9 mouse cellular contexts compared by ENCODE assay signal in genomic region chr1:162037968-162038421, GRCm38 (mm10). TPM values are rescaled to one million over a fixed set of nuclear protein-coding genes. Genes with fewer than 3 reads are reported as not detected.
DNase-seq lines count a peak whose midpoint lies in the region; ATAC-seq and TF ChIP-seq lines count a peak whose summit lies in the region.
"Had no signal": no experiment of that assay in that cellular context is flagged by ENCODE, and none has a peak within 500 bp of the region (broad histone marks: within the 10 kb centered on the region; RNA-seq: fewer than 3 reads in every experiment).

No protein-coding gene starts in this region.

- no peak overlapping the region for H3K4me3 ChIP-seq in embryonic fibroblast, embryonic 13.5 days (ENCODE audit: insufficient read depth, low read length)
- no peak overlapping the region for H3K4me3 ChIP-seq in limb, embryonic 13.5 days
- no peak overlapping the region for H3K4me3 ChIP-seq in neural tube, embryonic 11.5 days (ENCODE audit: low read depth, low read length)
- H3K4me3 ChIP-seq: myocyte had no signal

- H3K4me1 ChIP-seq in embryonic fibroblast, embryonic 13.5 days (ENCODE audit: control insufficient read depth, insufficient read depth, low read length): peaks cover 22% of the 10 kb centered on the region
- peaks cover 66% of the 10 kb centered on the region for H3K4me1 ChIP-seq in limb, embryonic 13.5 days
- peaks cover 30% of the 10 kb centered on the region for H3K4me1 ChIP-seq in neural tube, embryonic 11.5 days (ENCODE audit: control insufficient read depth, insufficient read depth, low read length)

- TF ChIP-seq POLR2A in embryonic fibroblast, embryonic 13.5 days (IDR thresholded peaks at IDR 0.05; ENCODE audit: low read depth, low read length): peak; percentile 25; the same call in 1 of the 2 replicates

- no peaks in the 10 kb centered on the region for H3K36me3 ChIP-seq in limb, embryonic 13.5 days
- no peaks in the 10 kb centered on the region for H3K36me3 ChIP-seq in neural tube, embryonic 11.5 days (ENCODE audit: control insufficient read depth, insufficient read depth, low read length)

- no peaks in the 10 kb centered on the region for H3K9me3 ChIP-seq in limb, embryonic 13.5 days
- no peaks in the 10 kb centered on the region for H3K9me3 ChIP-seq in neural tube, embryonic 11.5 days (ENCODE audit: control insufficient read depth, low read length)

- no peaks in the 10 kb centered on the region for H3K27me3 ChIP-seq in limb, embryonic 13.5 days
- no peaks in the 10 kb centered on the region for H3K27me3 ChIP-seq in neural tube, embryonic 11.5 days (ENCODE audit: control insufficient read depth, insufficient read depth, low read length)

- peak overlapping the region; percentile 41 for H3K4me2 ChIP-seq in limb, embryonic 13.5 days (replicated peaks)
- no peak overlapping the region for H3K4me2 ChIP-seq in neural tube, embryonic 11.5 days (ENCODE audit: low read depth)

- ATAC-seq in limb, embryonic 13.5 days (ENCODE audit: low FRiP score, low read depth): peak; percentile 51
- peak; percentile 91 for ATAC-seq in neural tube, embryonic 11.5 days (ENCODE audit: insufficient read depth, low FRiP score, low TSS enrichment)

- H3K9ac ChIP-seq in limb, embryonic 13.5 days: no peak overlapping the region
- H3K9ac ChIP-seq in neural tube, embryonic 11.5 days (ENCODE audit: low read length): no peak overlapping the region

- no peak for TF ChIP-seq CTCF in embryonic fibroblast, embryonic 13.5 days (IDR thresholded peaks at IDR 0.05; ENCODE audit: borderline replicate concordance, insufficient read depth, low read length)

- peak overlapping the region; percentile 99 for H3K27ac ChIP-seq in embryonic fibroblast, embryonic 13.5 days (ENCODE audit: insufficient read depth, low read length)
- H3K27ac ChIP-seq in limb, embryonic 13.5 days: peak overlapping the region; percentile 98
- H3K27ac ChIP-seq in neural tube, embryonic 11.5 days (ENCODE audit: low read depth, low read length): peak overlapping the region; percentile 72

- WGBS in limb, embryonic 13.5 days: 28% methylated on average over 10 of the region's 10 CpGs
- whole genome bisulfite sequencing in neural tube, embryonic 11.5 days: 34% methylated on average over 10 of the region's 10 CpGs

- peak; percentile 33 to 60 for DNase-seq in adrenal gland, adult (ENCODE audit: inconsistent age in 2 of 2, low spot score in 1 of 2)
- DNase-seq in adrenal gland, postnatal 4 days (ENCODE audit: low spot score in 2 of 2): no peak
- DNase-seq in heart, adult 8-10 months (ENCODE audit: low spot score): peak; percentile 79
- peak; percentile 35 to 61 for DNase-seq in kidney, adult 8-10 months
- peak; percentile 79 for DNase-seq in neural tube, embryonic 11.5 days (ENCODE audit: low spot score)
- no peak for DNase-seq in thymus, postnatal 10 days (ENCODE audit: low spot score in 2 of 2)

RNA-seq across cellular contexts. Expression of gene 4930558K02Rik, which starts 58.6 kb away (rescaled TPM):
- under 1 TPM in 1 of 2 experiments, not detected in 1; 0.31 TPM for total RNA-seq in adrenal gland, postnatal 4 days (2021)
- not detected in 2 replicates for polyA plus RNA-seq in embryonic fibroblast, embryonic 13.5 days (2011; ENCODE audit: insufficient read length, low read depth, missing spikeins)
- total RNA-seq in heart, adult 8-10 months (2022): not detected
- 0.26 TPM in 1 of 2 replicates, not detected in the other for polyA plus RNA-seq in limb, embryonic 13.5 days (2015; fragmentation: Nextera tagmentation; extraction: Ambion mirVana)
- not detected in 2 replicates for polyA plus RNA-seq in neural tube, embryonic 11.5 days (2014; fragmentation: Nextera tagmentation; extraction: Ambion mirVana)
- polyA plus RNA-seq: myocyte had no signal

Comparison
In these comparisons a context has a peak if more than half of its experiments do, and no peak if none do; other contexts are left out.
1. DNase-seq: peak in adrenal gland, adult (2 of 2), heart, adult 8-10 months (single experiment), kidney, adult 8-10 months (2 of 2) and neural tube, embryonic 11.5 days (single experiment); none in adrenal gland, postnatal 4 days (0 of 2) and thymus, postnatal 10 days (0 of 2).
2. Peak in every context shown above with its lines, with median percentiles within 50 percentile points of each other: H3K27ac ChIP-seq.